Mouse (Mus musculus): ENCODE results near the gene Ifi35.

- TF ChIP-seq CTCF (IDR thresholded peaks at IDR 0.05; ENCODE audit: low read depth, low read length): no peak
- no peak for TF ChIP-seq POLR2A (IDR thresholded peaks at IDR 0.05; ENCODE audit: borderline replicate concordance, low read depth, low read length)
These were observed 22.0 kb upstream of the Ifi35 start for GRCm38 (mm10) chr11:101426165-101426564.
